Mouse (Mus musculus) bone marrow macrophage, adult 2 months (primary cell): ENCODE measurements around the gene Vmn1r4.

Experiments used
- CTCF ChIP-seq: IDR thresholded peaks from 2 replicates; pipeline ENCODE4 v1.5.1; 2012; ENCODE audit warnings: low read depth, mild to moderate bottlenecking, low read length, moderate library complexity
- POLR2A ChIP-seq: IDR thresholded peaks from 2 replicates; pipeline ENCODE4 v1.6.1; 2012; ENCODE audit warnings: mild to moderate bottlenecking, low read depth, low read length, borderline replicate concordance

DNA sequence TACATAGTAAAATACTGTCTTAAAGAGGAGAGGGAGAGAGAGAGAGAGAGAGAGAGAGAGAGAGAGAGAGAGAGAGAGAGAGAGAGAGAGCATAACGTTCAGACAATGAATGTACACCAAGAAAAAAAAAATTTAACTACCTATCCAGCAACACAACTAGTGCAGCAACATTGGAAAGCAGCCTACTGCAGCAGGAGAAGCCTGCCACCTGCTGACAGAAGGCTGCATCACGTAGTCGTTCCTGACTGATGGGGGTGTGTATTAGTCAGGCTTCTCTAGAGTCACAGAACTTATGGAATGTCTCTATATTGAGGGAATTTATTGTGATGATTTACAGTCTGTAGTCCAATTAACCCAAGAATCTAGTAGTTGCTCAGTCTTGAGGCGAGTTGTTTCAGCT lies 14.9 kb upstream of the Vmn1r4 start:
- peak; percentile 57; the same call in 1 of the 2 replicates for TF ChIP-seq CTCF
- no peak for TF ChIP-seq POLR2A
